Mouse (Mus musculus) erythroblast, embryonic 14.5 days (primary cell): ENCODE measurements around the gene Gpr137. TPM values are rescaled to one million over a fixed set of nuclear protein-coding genes. Genes with fewer than 3 reads are reported as not detected.
"Not testable (repeated sequence)": the region's sequence is repeated elsewhere in the genome, so short reads cannot be mapped to it uniquely, and the experiment has no call there.

Experiments
- H3K27me3 ChIP-seq: 2 replicates; pipeline ENCODE4 v1.6.1; 2012; ENCODE audit warnings: inconsistent platforms; ENCODE audit not compliant: control insufficient read depth
- H3K36me3 ChIP-seq: 2 replicates; pipeline ENCODE4 v1.6.1; 2012; ENCODE audit warnings: mild to moderate bottlenecking, inconsistent platforms; ENCODE audit not compliant: control insufficient read depth
- H3K4me1 ChIP-seq: 2 replicates; pipeline ENCODE4 v1.6.1; 2012; ENCODE audit warnings: inconsistent platforms; ENCODE audit not compliant: control insufficient read depth
- H3K4me3 ChIP-seq: replicated peaks from 2 replicates; pipeline ENCODE3; 2012; ENCODE audit warnings: moderate library complexity, mild to moderate bottlenecking, inconsistent platforms
- H3K9me3 ChIP-seq: 2 replicates; pipeline ENCODE4 v1.6.1; 2012; ENCODE audit warnings: low read length, inconsistent platforms, mixed read lengths; ENCODE audit not compliant: control insufficient read depth
- GATA1 ChIP-seq: IDR thresholded peaks from 2 replicates; pipeline ENCODE4 v1.6.1; 2012; ENCODE audit warnings: low read length, inconsistent platforms, mixed read lengths
- TAL1 ChIP-seq: IDR thresholded peaks from 3 replicates; pipeline ENCODE4 v1.6.1; 2012; ENCODE audit warnings: low read length, inconsistent platforms, mixed read lengths
- polyA plus RNA-seq: library from polyadenylated mRNA; stranded (reverse); fragments of >175 nt; gene quantifications from 2 replicates; pipeline ENCODE4 v1.2.3, GENCODE M21; 2012

Gene Gpr137
- polyA plus RNA-seq, 1 experiment = 1.5 TPM

- H3K36me3 ChIP-seq = peaks cover 27% of the 10 kb centered on the region
- H3K27me3 ChIP-seq = no peaks in the 10 kb centered on the region; the same call in 1 of the 2 replicates
- no peak overlapping the region for H3K4me3 ChIP-seq
- peaks cover 24% of the 10 kb centered on the region for H3K4me1 ChIP-seq
- TF ChIP-seq TAL1 (no peak), GATA1 (no peak)
- peaks cover 10% of the 10 kb centered on the region for H3K9me3 ChIP-seq
Observed at GRCm38 (mm10) chr19:6904846-6905245, 37.4 kb downstream of the Gpr137 start.

GRCm38 (mm10) chr19:6903031-6903430 lies 39.2 kb downstream of the Gpr137 start:
- Histone ChIP-seq H3K4me1 (peaks cover 9% of the 10 kb centered on the region), H3K4me3 (no peak overlapping the region), H3K9me3 (peaks cover 14% of the 10 kb centered on the region), H3K27me3 (no peaks in the 10 kb centered on the region; the same call in none of the 2 replicates), H3K36me3 (peaks cover 27% of the 10 kb centered on the region)
- TF ChIP-seq TAL1 = no peak
- TF ChIP-seq GATA1 = no peak

- peaks cover 7% of the 10 kb centered on the region for H3K27me3 ChIP-seq
Observed at GRCm38 (mm10) chr19:6899641-6900040, 42.6 kb downstream of the Gpr137 start.

DNA sequence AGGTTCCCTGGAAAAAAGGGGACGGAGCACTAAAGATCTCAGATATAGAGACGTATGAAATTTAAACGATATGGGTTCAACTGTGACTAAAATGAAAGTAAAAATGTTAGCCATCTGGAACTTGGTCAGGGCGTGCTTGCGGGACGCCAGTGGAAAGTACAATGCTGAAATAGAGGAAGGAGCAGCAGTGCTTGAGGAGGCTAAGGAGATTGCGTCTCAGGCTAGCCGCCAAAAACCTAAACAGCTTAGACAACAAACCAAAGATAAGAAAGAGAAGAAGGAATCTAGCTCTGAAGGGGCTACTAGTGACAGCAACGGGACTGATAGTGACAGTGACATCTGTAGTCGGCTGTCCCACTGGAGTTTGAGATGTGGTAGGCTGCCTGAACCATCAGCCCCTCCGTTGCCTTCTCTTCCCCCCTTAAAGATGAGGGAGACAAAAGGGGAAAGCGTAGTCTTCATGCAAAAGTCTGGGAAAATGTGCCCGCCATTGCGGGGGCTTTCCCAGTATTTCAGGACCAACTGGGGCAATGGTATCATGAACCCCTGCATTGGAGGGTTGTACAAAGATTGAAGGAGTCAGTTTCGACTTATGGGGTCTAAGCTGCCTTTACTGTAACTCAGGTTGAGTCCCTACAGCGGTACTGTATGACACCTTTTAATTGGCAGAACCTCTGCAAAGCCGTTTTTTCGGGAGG lies 46.5 kb downstream of the Gpr137 start:
- not testable (repeated sequence) for H3K4me3 ChIP-seq, H3K36me3 ChIP-seq
- peaks cover 17% of the 10 kb centered on the region for H3K9me3 ChIP-seq

More at GRCm38 (mm10) chr19:6899641-6900040, 42.6 kb downstream of the Gpr137 start:
- Histone ChIP-seq H3K4me1 (no peaks in the 10 kb centered on the region), H3K36me3 (peaks cover 2% of the 10 kb centered on the region; the same call in 1 of the 2 replicates), H3K4me3 (no peak overlapping the region), H3K9me3 (peaks cover 21% of the 10 kb centered on the region)
- TF ChIP-seq GATA1 = no peak
- no peak for TF ChIP-seq TAL1

DNA sequence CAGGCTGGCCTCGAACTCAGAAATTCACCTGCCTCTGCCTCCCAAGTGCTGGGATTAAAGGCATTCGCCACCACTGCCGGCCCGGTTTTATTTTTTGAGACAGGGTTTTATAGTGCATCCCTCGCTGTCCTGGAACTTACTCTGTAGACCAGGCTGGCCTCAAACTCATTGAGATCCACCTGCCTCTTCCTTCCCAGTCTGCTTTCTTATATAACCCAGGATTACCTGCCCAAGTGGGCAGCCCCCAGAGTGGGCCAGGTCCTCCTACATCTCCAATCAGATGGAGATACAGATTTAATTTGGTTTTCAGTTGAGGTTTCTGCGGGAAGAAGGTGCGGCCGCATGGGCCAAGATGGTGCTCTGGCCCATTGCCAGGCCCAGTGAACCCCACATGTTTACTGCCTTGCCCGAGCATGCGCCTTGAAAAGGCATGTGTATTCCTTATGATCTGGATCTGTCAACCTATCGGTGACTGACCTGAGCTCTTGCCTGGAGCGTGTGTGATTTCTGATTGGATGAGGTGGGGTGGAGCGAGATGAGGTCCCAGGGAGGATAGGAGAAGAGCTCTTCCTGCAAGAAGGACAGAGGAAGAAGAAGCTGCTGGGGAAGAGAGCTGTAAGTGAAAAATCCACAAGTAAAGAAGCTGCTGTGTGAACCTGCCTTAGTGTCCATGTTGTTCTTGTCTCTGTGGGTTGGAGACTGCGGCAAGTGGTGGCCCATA lies 48.4 kb downstream of the Gpr137 start:
- H3K9me3 ChIP-seq = peaks cover 7% of the 10 kb centered on the region
- H3K27me3 ChIP-seq = peaks cover 7% of the 10 kb centered on the region
- no peak overlapping the region for H3K4me3 ChIP-seq
- H3K36me3 ChIP-seq = no peaks in the 10 kb centered on the region
- H3K4me1 ChIP-seq = no peaks in the 10 kb centered on the region
- TF ChIP-seq TAL1 = no peak
- no peak for TF ChIP-seq GATA1

More for the DNA sequence above, 46.5 kb downstream of the Gpr137 start:
- H3K27me3 ChIP-seq, H3K4me1 ChIP-seq: not testable (repeated sequence)

GRCm38 (mm10) chr19:6892512-6892911 lies 49.8 kb downstream of the Gpr137 start:
- TF ChIP-seq TAL1 (no peak), GATA1 (no peak)
- Histone ChIP-seq H3K36me3 (no peaks in the 10 kb centered on the region), H3K9me3 (peaks cover 7% of the 10 kb centered on the region), H3K4me1 (no peaks in the 10 kb centered on the region), H3K27me3 (peaks cover 7% of the 10 kb centered on the region), H3K4me3 (no peak overlapping the region)

Other genes starting within 250 kb of the Gpr137 start
- gene Rps6ka4, start 101.8 kb downstream of the Gpr137 start, polyA plus RNA-seq = 0.39 and 0.46 TPM in 2 replicates
- gene Ccdc88b, start 84.3 kb downstream of the Gpr137 start, polyA plus RNA-seq = 0.25 and 0.27 TPM in 2 replicates
- 7.6 and 8.3 TPM in 2 replicates for gene Trmt112, start 32.8 kb downstream of the Gpr137 start, polyA plus RNA-seq
- 3.8 and 4.5 TPM in 2 replicates for gene Prdx5, start 32.4 kb downstream of the Gpr137 start, polyA plus RNA-seq
- 0.51 and 0.55 TPM in 2 replicates for gene Esrra, start 20.7 kb downstream of the Gpr137 start, polyA plus RNA-seq
- not detected in 2 replicates for gene Catsperz, start 17.1 kb downstream of the Gpr137 start, polyA plus RNA-seq
- gene Kcnk4, start 8.0 kb downstream of the Gpr137 start, polyA plus RNA-seq = not detected in 2 replicates
- gene Bad, start 619 bp downstream of the Gpr137 start, polyA plus RNA-seq = 4.3 and 6.1 TPM in 2 replicates
- gene Ppp1r14b, start 32.5 kb upstream of the Gpr137 start, polyA plus RNA-seq = 15.6 and 17.4 TPM in 2 replicates
- gene Plcb3, start 34.0 kb upstream of the Gpr137 start, polyA plus RNA-seq = 0.12 and 0.22 TPM in 2 replicates
- 24.5 and 29.1 TPM in 2 replicates for gene Fkbp2, start 38.0 kb upstream of the Gpr137 start, polyA plus RNA-seq
- gene Vegfb, start 45.2 kb upstream of the Gpr137 start, polyA plus RNA-seq = 2.3 and 2.7 TPM in 2 replicates
- 3.8 and 5.5 TPM in 2 replicates for gene Dnajc4, start 50.1 kb upstream of the Gpr137 start, polyA plus RNA-seq
- gene Nudt22, start 53.6 kb upstream of the Gpr137 start, polyA plus RNA-seq = 1.1 and 1.8 TPM in 2 replicates
- gene Trpt1, start 53.7 kb upstream of the Gpr137 start, polyA plus RNA-seq = 0.10 and 0.16 TPM in 2 replicates
- gene Fermt3, start 77.0 kb upstream of the Gpr137 start, polyA plus RNA-seq = 48.3 and 49.3 TPM in 2 replicates
- gene Stip1, start 97.5 kb upstream of the Gpr137 start, polyA plus RNA-seq = 9.2 and 15.0 TPM in 2 replicates
- 1.3 and 2.0 TPM in 2 replicates for gene Macrod1, start 114.3 kb upstream of the Gpr137 start, polyA plus RNA-seq
- gene Flrt1, start 163.2 kb upstream of the Gpr137 start, polyA plus RNA-seq = 0.01 TPM in 1 of 2 replicates, not detected in the other